Mouse (Mus musculus): ENCODE measurements around the gene Fam43a.

Fam43a gene

GRCm38 (mm10) chr16:30629509-30629908 is 30.0 kb downstream of the Fam43a start:
- no peak for DNase-seq (ENCODE audit: low read depth, low spot score)

DNA sequence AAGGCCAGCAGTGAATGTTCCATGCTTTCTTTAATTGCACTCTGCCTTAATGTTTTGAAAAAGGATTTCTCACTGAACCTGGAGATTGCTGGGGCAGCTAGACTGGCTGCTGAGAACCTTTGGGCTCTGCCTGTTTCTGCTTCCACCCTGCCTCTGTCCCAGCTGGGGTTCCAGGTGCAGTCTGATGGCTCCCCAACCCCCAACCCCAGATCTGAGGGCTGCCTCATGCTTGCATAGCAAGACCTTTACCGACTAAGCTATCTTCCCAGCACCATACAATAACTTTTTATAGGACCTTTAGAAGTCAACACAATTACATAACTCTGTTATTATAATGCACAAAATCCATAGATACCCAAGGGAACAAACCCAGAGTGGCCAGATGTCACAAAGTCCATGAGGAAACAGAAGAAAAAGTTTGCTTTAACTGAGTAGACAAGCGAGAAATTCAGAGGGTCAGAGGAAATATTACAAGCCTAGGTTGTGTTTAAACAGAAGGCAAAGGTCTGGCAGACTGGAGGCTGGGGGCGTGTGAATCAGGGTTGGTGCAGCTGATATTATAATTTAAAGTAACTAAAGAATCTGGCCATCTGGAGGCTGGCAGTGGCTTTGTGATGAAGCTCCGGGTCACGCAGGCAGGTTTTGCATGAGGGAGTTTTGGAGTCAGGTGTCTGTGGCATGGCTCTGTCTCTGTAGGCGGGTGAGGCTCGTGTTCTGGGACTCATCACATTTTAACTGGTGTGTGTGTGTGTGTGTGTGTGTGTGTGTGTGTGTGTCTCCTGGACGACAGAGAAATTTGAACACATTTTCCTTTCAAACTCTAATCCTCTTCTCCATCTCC is 34.6 kb downstream of the Fam43a start:
- peak; percentile 77 for DNase-seq (ENCODE audit: low read depth, low spot score)

GRCm38 (mm10) chr16:30638586-30638985 is 39.1 kb downstream of the Fam43a start:
- no peak for DNase-seq (ENCODE audit: low read depth, low spot score)

GRCm38 (mm10) chr16:30640591-30640990 is 41.1 kb downstream of the Fam43a start:
- DNase-seq (ENCODE audit: low read depth, low spot score): no peak

DNA sequence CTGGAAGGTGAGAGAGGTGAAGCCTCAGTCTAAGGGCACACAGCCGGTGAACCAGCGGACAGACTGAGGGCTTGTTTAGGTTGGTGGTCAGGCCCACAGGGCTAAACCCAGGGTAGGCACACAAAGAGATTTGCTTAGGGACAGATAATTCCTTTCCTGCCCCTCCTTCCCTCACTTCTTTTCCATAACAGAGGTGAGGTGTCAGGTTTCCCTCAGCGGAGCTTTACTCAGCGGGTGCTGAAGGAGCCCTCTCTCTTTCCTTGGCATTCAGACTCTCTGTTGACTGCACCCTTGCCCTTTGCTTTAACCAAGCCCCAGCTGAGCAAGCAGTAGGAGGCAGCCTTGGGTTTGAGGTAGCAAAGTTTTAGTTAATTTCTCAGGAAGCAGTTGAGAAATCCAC is 41.9 kb downstream of the Fam43a start:
- no peak for DNase-seq (ENCODE audit: low read depth, low spot score)

DNA sequence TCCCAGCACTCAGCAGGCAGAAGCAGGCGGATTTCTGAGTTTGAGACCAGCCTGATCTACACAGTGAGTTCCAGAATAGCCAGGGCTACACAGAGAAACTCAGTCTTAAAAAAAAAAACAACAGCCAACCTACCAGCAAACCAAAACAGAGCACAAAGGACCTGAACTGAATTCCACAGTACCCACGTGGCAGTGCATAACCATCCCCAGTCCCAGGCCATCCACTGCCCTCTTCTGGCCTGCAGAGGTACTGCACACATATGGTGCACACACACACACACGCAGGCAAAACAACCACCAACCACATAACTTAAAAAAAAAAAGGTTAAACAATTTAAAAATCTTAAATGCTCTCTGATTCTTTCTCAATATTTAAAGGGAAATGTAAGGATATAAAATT is 42.7 kb downstream of the Fam43a start:
- no peak for DNase-seq (ENCODE audit: low read depth, low spot score)

- no peak for DNase-seq (ENCODE audit: low read depth, low spot score)
Measured at GRCm38 (mm10) chr16:30644981-30645380, 45.5 kb downstream of the Fam43a start.

DNA sequence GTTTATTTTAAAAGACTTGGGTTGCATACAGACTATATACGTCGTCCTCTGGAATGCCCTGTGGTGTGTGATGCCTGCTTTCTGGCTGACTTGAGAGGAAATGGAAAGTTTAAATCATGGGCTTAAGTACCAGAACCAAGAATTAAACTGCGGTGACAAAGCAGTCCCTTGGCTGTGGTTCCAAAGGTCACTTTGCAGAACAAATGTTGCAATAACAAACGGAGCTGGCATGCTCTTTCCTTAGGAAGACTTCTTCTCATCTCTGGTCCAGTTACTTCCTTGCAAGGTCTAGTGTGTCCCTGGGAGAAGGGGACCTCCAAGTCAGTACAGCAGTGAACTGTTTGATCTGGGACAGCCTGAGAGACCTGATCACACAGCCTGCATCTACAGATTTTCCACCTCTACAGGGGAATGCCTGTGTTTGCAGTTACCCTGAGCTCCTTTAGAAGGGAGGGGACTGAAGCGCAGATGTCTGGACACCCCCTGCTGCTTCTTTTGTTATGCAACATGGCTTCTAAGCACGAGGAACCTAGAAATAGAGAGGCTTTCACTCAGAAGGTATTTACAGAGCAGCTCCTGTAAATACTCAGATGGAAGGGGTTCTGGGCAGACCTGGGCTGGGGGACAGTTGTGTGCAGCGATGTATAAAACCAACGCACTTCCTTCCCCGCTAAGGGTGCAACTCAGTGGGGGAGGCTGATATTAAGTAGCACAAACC is 46.5 kb downstream of the Fam43a start:
- DNase-seq (ENCODE audit: low read depth, low spot score): peak; percentile 58

- DNase-seq (ENCODE audit: low read depth, low spot score): no peak
Measured at GRCm38 (mm10) chr16:30646856-30647255, 47.3 kb downstream of the Fam43a start.

GRCm38 (mm10) chr16:30651292-30651691 is 51.8 kb downstream of the Fam43a start:
- no peak for DNase-seq (ENCODE audit: low read depth, low spot score)
